Mouse (Mus musculus) E14TG2a.4 (cell line): ENCODE results near the gene Nlgn2.

Source experiments
- CTCF ChIP-seq: conservative IDR thresholded peaks from 2 replicates; pipeline ENCODE4 v1.5.1; 2014; ENCODE audit warnings: low read length
- POU5F1 ChIP-seq: IDR thresholded peaks from 2 replicates; pipeline ENCODE4 v1.6.1; 2014; ENCODE audit warnings: low read length, borderline replicate concordance

DNA sequence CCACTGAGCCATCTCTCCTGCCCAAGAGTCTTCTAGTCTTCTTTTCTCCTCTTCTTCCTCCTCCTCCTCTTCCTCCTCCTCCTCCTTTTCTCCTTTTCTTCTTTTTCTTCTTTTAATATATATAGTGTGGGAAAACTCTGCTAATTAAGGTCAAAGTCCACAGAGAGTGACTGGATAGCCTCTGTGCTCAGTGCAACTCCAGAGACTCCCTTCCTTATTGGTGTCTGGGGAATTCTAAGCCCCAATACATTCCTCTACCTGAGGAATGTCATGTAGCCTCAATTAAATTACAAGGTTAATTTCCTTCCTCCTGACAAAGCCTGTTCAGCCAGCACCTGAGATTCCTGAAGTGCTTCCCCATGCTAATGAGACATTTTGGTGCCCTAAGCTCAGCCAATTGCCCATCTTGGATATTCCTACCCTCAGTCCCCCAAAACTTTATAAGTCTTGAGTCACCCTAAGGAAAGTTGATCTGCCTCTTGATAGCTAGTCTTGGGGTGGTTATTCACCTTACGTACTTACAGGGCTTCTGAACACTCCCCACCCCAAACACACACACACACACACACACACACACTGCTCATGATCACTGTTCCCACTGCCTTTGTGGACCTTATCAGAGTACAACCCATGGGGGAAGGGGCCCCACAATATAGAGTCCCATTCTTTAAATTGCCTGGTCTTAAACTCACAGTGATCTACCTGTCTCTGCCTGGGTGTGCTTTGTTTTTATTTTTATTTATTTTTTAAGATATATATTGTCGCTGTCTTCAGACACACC is 32.9 kb upstream of the Nlgn2 start:
- no peak for TF ChIP-seq CTCF
- TF ChIP-seq POU5F1, result no peak
